ENCODE assay signal across 12 mouse cellular contexts in genomic region chr3:149182095-149182494, GRCm38 (mm10).
"Had no signal": no experiment of that assay in that cellular context is flagged by ENCODE, and none has a peak within 500 bp of the region (broad histone marks: within the 10 kb centered on the region; RNA-seq: fewer than 3 reads in every experiment).

No protein-coding gene starts in this region.

- ATAC-seq: midbrain, embryonic 15.5 days had no signal

- H3K36me3 ChIP-seq: hindbrain, embryonic 15.5 days; limb, embryonic 10.5 days; lung, embryonic 15.5 days; midbrain, embryonic 15.5 days; neural tube, embryonic 12.5 days had no signal

- H3K4me3 ChIP-seq: hindbrain, embryonic 15.5 days; left cerebral cortex, adult 2 months; limb, embryonic 10.5 days; lung, embryonic 15.5 days; megakaryocyte, embryonic 14.5 days; midbrain, embryonic 15.5 days; neural tube, embryonic 12.5 days had no signal

- H3K27ac ChIP-seq: hindbrain, embryonic 15.5 days; left cerebral cortex, adult 2 months; limb, embryonic 10.5 days; lung, embryonic 15.5 days; macrophage; midbrain, embryonic 15.5 days; neural tube, embryonic 12.5 days; stomach, postnatal 0 days had no signal

- H3K27me3 ChIP-seq: hindbrain, embryonic 15.5 days; lung, embryonic 15.5 days; megakaryocyte, embryonic 14.5 days; midbrain, embryonic 15.5 days; neural tube, embryonic 12.5 days had no signal

- H3K9ac ChIP-seq: hindbrain, embryonic 15.5 days; lung, embryonic 15.5 days; midbrain, embryonic 15.5 days; neural tube, embryonic 12.5 days had no signal

- H3K4me1 ChIP-seq: megakaryocyte, embryonic 14.5 days had no signal

- DNase-seq: lung, postnatal 14 days; thymus, postnatal 4 days had no signal

- H3K4me2 ChIP-seq: hindbrain, embryonic 15.5 days; lung, embryonic 15.5 days; midbrain, embryonic 11.5 days; midbrain, embryonic 15.5 days; neural tube, embryonic 12.5 days had no signal

- H3K9me3 ChIP-seq: hindbrain, embryonic 15.5 days; limb, embryonic 10.5 days; lung, embryonic 15.5 days; megakaryocyte, embryonic 14.5 days; midbrain, embryonic 15.5 days; neural tube, embryonic 12.5 days had no signal
